In the genomic region with DNA sequence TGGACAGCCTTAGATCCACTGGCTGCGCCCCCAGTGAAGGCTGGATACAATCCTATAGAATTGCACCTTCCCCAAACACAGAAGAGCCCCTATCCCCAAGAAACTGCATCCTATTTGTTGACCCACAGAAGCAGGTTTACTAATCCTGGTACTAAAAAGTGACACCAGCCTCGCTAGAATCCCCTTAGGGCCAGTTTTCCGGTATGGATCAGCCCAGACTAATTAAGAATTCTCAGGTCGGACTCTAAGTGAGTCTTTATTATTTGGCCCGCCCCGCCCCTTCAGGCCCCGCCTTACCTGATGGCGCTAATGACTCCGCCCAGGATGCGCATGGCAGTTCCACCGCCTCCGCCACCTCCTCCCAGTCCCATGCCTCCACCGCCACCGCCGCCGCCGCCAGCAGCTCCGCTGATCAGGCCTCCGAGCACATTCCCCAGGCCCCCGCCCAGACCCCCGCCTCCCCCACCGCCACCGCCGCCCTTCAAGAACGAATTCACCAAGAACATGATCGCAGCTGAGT, we compare ENCODE assay signal across 8 mouse cellular contexts. TPM values are rescaled to one million over a fixed set of nuclear protein-coding genes. Genes with fewer than 3 reads are reported as not detected.
DNase-seq lines count a peak whose midpoint lies in the region; ATAC-seq lines count a peak whose summit lies in the region.

No protein-coding gene starts in this region.

- peaks cover 33% of the 10 kb centered on the region for H3K4me1 ChIP-seq in embryonic facial prominence, embryonic 10.5 days
- H3K4me1 ChIP-seq in heart, embryonic 11.5 days (ENCODE audit: control insufficient read depth, insufficient read depth, low read length) = peaks cover 14% of the 10 kb centered on the region
- H3K4me1 ChIP-seq in kidney, embryonic 14.5 days (ENCODE audit: control insufficient read depth, insufficient read depth, low read length) = peaks cover 15% of the 10 kb centered on the region
- H3K4me1 ChIP-seq in liver, embryonic 13.5 days (replicated peaks) = peaks cover 43% of the 10 kb centered on the region

- peak overlapping the region; percentile 91 for H3K9ac ChIP-seq in heart, embryonic 11.5 days (ENCODE audit: low read depth, low read length)
- peak overlapping the region; percentile 87 for H3K9ac ChIP-seq in kidney, embryonic 14.5 days (ENCODE audit: low read depth, low read length)
- H3K9ac ChIP-seq in liver, embryonic 13.5 days = peak overlapping the region; percentile 90

- DNase-seq in A20 (ENCODE audit: low read depth, low spot score) = peak; percentile 89
- peak; percentile 91 for DNase-seq in adrenal gland, adult 2 months
- peak; percentile 87 for DNase-seq in embryonic facial prominence, embryonic 10.5 days (ENCODE audit: low spot score)
- peak; percentile 85 for DNase-seq in liver, embryonic 13.5 days
- peak; percentile 72 for DNase-seq in naive thymus-derived CD4-positive, alpha-beta T cell, adult 2 months (ENCODE audit: low read depth)
- DNase-seq in spleen, postnatal 4 days (ENCODE audit: low spot score in 2 of 2) = peak; percentile 85 to 89

- WGBS in embryonic facial prominence, embryonic 10.5 days = under 1% methylated on average over 26 of the region's 26 CpGs
- WGBS in heart, embryonic 11.5 days (ENCODE audit: insufficient replicate concordance) = under 1% methylated on average over 26 of the region's 26 CpGs
- WGBS in kidney, embryonic 14.5 days = under 1% methylated on average over 26 of the region's 26 CpGs
- WGBS in liver, embryonic 13.5 days (ENCODE audit: insufficient replicate concordance) = 1% methylated on average over 26 of the region's 26 CpGs

- H3K27ac ChIP-seq in embryonic facial prominence, embryonic 10.5 days (replicated peaks) = peak overlapping the region; percentile 85
- peak overlapping the region; percentile 89 for H3K27ac ChIP-seq in heart, embryonic 11.5 days (ENCODE audit: low read depth, low read length)
- peak overlapping the region; percentile 78 for H3K27ac ChIP-seq in kidney, embryonic 14.5 days (ENCODE audit: low read depth, low read length)
- peak overlapping the region; percentile 95 for H3K27ac ChIP-seq in liver, embryonic 13.5 days

- H3K27me3 ChIP-seq in embryonic facial prominence, embryonic 10.5 days (replicated peaks; ENCODE audit: low read depth, poor library complexity, severe bottlenecking) = no peaks in the 10 kb centered on the region
- no peaks in the 10 kb centered on the region for H3K27me3 ChIP-seq in heart, embryonic 11.5 days (ENCODE audit: control insufficient read depth, insufficient read depth, low read length)
- no peaks in the 10 kb centered on the region for H3K27me3 ChIP-seq in kidney, embryonic 14.5 days (ENCODE audit: control insufficient read depth, insufficient read depth, low read length)
- H3K27me3 ChIP-seq in liver, embryonic 13.5 days = no peaks in the 10 kb centered on the region

- peak overlapping the region; percentile 71 for H3K4me3 ChIP-seq in embryonic facial prominence, embryonic 10.5 days
- H3K4me3 ChIP-seq in heart, embryonic 11.5 days (ENCODE audit: low read depth, low read length) = peak overlapping the region; percentile 85
- peak overlapping the region; percentile 87 for H3K4me3 ChIP-seq in kidney, embryonic 14.5 days (ENCODE audit: low read length)
- H3K4me3 ChIP-seq in liver, embryonic 13.5 days (replicated peaks) = peak overlapping the region; percentile 86

- H3K9me3 ChIP-seq in embryonic facial prominence, embryonic 10.5 days = no peaks in the 10 kb centered on the region
- H3K9me3 ChIP-seq in heart, embryonic 11.5 days (replicated peaks; ENCODE audit: control insufficient read depth, low read length) = no peaks in the 10 kb centered on the region
- no peaks in the 10 kb centered on the region for H3K9me3 ChIP-seq in kidney, embryonic 14.5 days (ENCODE audit: control insufficient read depth, low read length)
- H3K9me3 ChIP-seq in liver, embryonic 13.5 days (replicated peaks) = no peaks in the 10 kb centered on the region

- H3K4me2 ChIP-seq in heart, embryonic 11.5 days = peak overlapping the region; percentile 73
- peak overlapping the region; percentile 77 for H3K4me2 ChIP-seq in kidney, embryonic 14.5 days (replicated peaks; ENCODE audit: low read depth, low read length)
- H3K4me2 ChIP-seq in liver, embryonic 13.5 days = peak overlapping the region; percentile 94

- peaks cover 41% of the 10 kb centered on the region for H3K36me3 ChIP-seq in embryonic facial prominence, embryonic 10.5 days (replicated peaks)
- peaks cover 19% of the 10 kb centered on the region for H3K36me3 ChIP-seq in heart, embryonic 11.5 days (ENCODE audit: control insufficient read depth, insufficient read depth, low read length)
- peaks cover 30% of the 10 kb centered on the region for H3K36me3 ChIP-seq in kidney, embryonic 14.5 days (ENCODE audit: control insufficient read depth, insufficient read depth, low read length)
- H3K36me3 ChIP-seq in liver, embryonic 13.5 days = peaks cover 41% of the 10 kb centered on the region

- ATAC-seq in heart, embryonic 11.5 days (replicated peaks; ENCODE audit: insufficient number of reproducible peaks, low FRiP score, low TSS enrichment) = peak; percentile 62
- ATAC-seq in kidney, embryonic 14.5 days (ENCODE audit: low FRiP score, low TSS enrichment) = peak; percentile 75
- ATAC-seq in liver, embryonic 13.5 days (ENCODE audit: low read depth) = peak; percentile 78

RNA-seq across cellular contexts. Expression of a gene that starts 5.0 kb away (rescaled TPM):
- total RNA-seq in adrenal gland, adult 2 months (2021) = 100 to 1,000 TPM; 629 to 666 TPM
- polyA plus RNA-seq in adrenal gland, adult 2 months (2012; rRNA removed) = 1,680 and 2,038 TPM in 2 replicates
- 54.8 and 61.9 TPM in 2 replicates for polyA plus RNA-seq in embryonic facial prominence, embryonic 10.5 days (2016; fragmentation: Nextera tagmentation; extraction: Ambion mirVana)
- polyA plus RNA-seq in heart, embryonic 11.5 days (2014; fragmentation: Nextera tagmentation; extraction: Ambion mirVana) = 64.6 and 71.7 TPM in 2 replicates
- 83.1 and 120 TPM in 2 replicates for polyA plus RNA-seq in kidney, embryonic 14.5 days (2014; fragmentation: Nextera tagmentation; extraction: Ambion mirVana)
- polyA plus RNA-seq in liver, embryonic 13.5 days (2015; fragmentation: Nextera tagmentation; extraction: Ambion mirVana) = 39.0 and 40.8 TPM in 2 replicates

RNA-seq across cellular contexts. Expression of a gene that starts 9.7 kb away (rescaled TPM):
- total RNA-seq in adrenal gland, adult 2 months (2021) = 100 to 1,000 TPM; 353 to 482 TPM
- polyA plus RNA-seq in adrenal gland, adult 2 months (2012; rRNA removed) = 27.2 and 28.9 TPM in 2 replicates
- 2.5 and 4.2 TPM in 2 replicates for polyA plus RNA-seq in embryonic facial prominence, embryonic 10.5 days (2016; fragmentation: Nextera tagmentation; extraction: Ambion mirVana)
- 309 and 324 TPM in 2 replicates for polyA plus RNA-seq in heart, embryonic 11.5 days (2014; fragmentation: Nextera tagmentation; extraction: Ambion mirVana)
- polyA plus RNA-seq in kidney, embryonic 14.5 days (2014; fragmentation: Nextera tagmentation; extraction: Ambion mirVana) = 4.5 TPM in 2 replicates
- polyA plus RNA-seq in liver, embryonic 13.5 days (2015; fragmentation: Nextera tagmentation; extraction: Ambion mirVana) = 4.2 and 4.8 TPM in 2 replicates

RNA-seq across cellular contexts. Expression of a gene that starts 24.1 kb away (rescaled TPM):
- 10 to 100 TPM; 45.7 to 52.1 TPM for total RNA-seq in adrenal gland, adult 2 months (2021)
- polyA plus RNA-seq in adrenal gland, adult 2 months (2012; rRNA removed) = 2.2 and 2.5 TPM in 2 replicates
- polyA plus RNA-seq in embryonic facial prominence, embryonic 10.5 days (2016; fragmentation: Nextera tagmentation; extraction: Ambion mirVana) = 19.9 and 20.1 TPM in 2 replicates
- 6.6 and 10.4 TPM in 2 replicates for polyA plus RNA-seq in heart, embryonic 11.5 days (2014; fragmentation: Nextera tagmentation; extraction: Ambion mirVana)
- polyA plus RNA-seq in kidney, embryonic 14.5 days (2014; fragmentation: Nextera tagmentation; extraction: Ambion mirVana) = 20.2 and 23.0 TPM in 2 replicates
- 4.8 and 6.2 TPM in 2 replicates for polyA plus RNA-seq in liver, embryonic 13.5 days (2015; fragmentation: Nextera tagmentation; extraction: Ambion mirVana)

RNA-seq across cellular contexts. Expression of a gene that starts 38.1 kb away (rescaled TPM):
- 10 to 100 TPM; 74.2 to 84.9 TPM for total RNA-seq in adrenal gland, adult 2 months (2021)
- polyA plus RNA-seq in adrenal gland, adult 2 months (2012; rRNA removed) = 77.0 and 78.9 TPM in 2 replicates
- polyA plus RNA-seq in embryonic facial prominence, embryonic 10.5 days (2016; fragmentation: Nextera tagmentation; extraction: Ambion mirVana) = 174 and 177 TPM in 2 replicates
- polyA plus RNA-seq in heart, embryonic 11.5 days (2014; fragmentation: Nextera tagmentation; extraction: Ambion mirVana) = 120 and 126 TPM in 2 replicates
- polyA plus RNA-seq in kidney, embryonic 14.5 days (2014; fragmentation: Nextera tagmentation; extraction: Ambion mirVana) = 173 and 268 TPM in 2 replicates
- 67.1 and 70.0 TPM in 2 replicates for polyA plus RNA-seq in liver, embryonic 13.5 days (2015; fragmentation: Nextera tagmentation; extraction: Ambion mirVana)

RNA-seq across cellular contexts. Expression of a gene that starts 38.4 kb away (rescaled TPM):
- 100 to 1,000 TPM in 1 of 2 experiments, 10 to 100 TPM in 1; 74.9 to 116 TPM for total RNA-seq in adrenal gland, adult 2 months (2021)
- 40.3 and 41.9 TPM in 2 replicates for polyA plus RNA-seq in adrenal gland, adult 2 months (2012; rRNA removed)
- polyA plus RNA-seq in embryonic facial prominence, embryonic 10.5 days (2016; fragmentation: Nextera tagmentation; extraction: Ambion mirVana) = 270 and 275 TPM in 2 replicates
- polyA plus RNA-seq in heart, embryonic 11.5 days (2014; fragmentation: Nextera tagmentation; extraction: Ambion mirVana) = 184 and 185 TPM in 2 replicates
- 174 and 199 TPM in 2 replicates for polyA plus RNA-seq in kidney, embryonic 14.5 days (2014; fragmentation: Nextera tagmentation; extraction: Ambion mirVana)
- 62.1 and 63.7 TPM in 2 replicates for polyA plus RNA-seq in liver, embryonic 13.5 days (2015; fragmentation: Nextera tagmentation; extraction: Ambion mirVana)

Comparison
In these comparisons a context has a peak if more than half of its experiments do, and no peak if none do; other contexts are left out.
1. Peak in every context shown above with its lines: DNase-seq, ATAC-seq, H3K4me3 ChIP-seq and H3K27ac ChIP-seq.
2. RNA of a gene that starts 5.0 kb away (polyA plus RNA-seq): 1,680 to 2,038 TPM in adrenal gland, adult 2 months; 83.1 to 120 TPM in kidney, embryonic 14.5 days, 64.6 to 71.7 TPM in heart, embryonic 11.5 days, 54.8 to 61.9 TPM in embryonic facial prominence, embryonic 10.5 days and 39.0 to 40.8 TPM in liver, embryonic 13.5 days; every median in the first group is over 10 times any median in the second.
3. RNA of a gene that starts 9.7 kb away (polyA plus RNA-seq): 309 to 324 TPM in heart, embryonic 11.5 days; 27.2 to 28.9 TPM in adrenal gland, adult 2 months, 4.5 TPM in kidney, embryonic 14.5 days, 4.2 to 4.8 TPM in liver, embryonic 13.5 days and 2.5 to 4.2 TPM in embryonic facial prominence, embryonic 10.5 days; every median in the first group is over 10 times any median in the second.